Mouse (Mus musculus) kidney, adult 2 months (tissue): Measurements from ENCODE around the gene Ssc5d. TPM values are rescaled to one million over a fixed set of nuclear protein-coding genes. Genes with fewer than 3 reads are reported as not detected.

Source experiments
- DNase-seq: peaks from one replicate; pipeline ENCODE4 v3.0.0; 2021
- H3K27ac ChIP-seq: fragments of 200-500 bp; 2 replicates; pipeline ENCODE4 v1.5.1; 2012; ENCODE audit warnings: low read depth, low read length, control low read depth, inconsistent platforms; ENCODE audit not compliant: insufficient read depth
- H3K27me3 ChIP-seq: fragments of 200-500 bp; replicated peaks from 2 replicates; pipeline ENCODE4 v1.6.1; 2012; ENCODE audit warnings: mild to moderate bottlenecking, moderate library complexity, low read length, inconsistent platforms; ENCODE audit not compliant: control insufficient read depth, insufficient read depth
- H3K36me3 ChIP-seq: fragments of 200-500 bp; 2 replicates; pipeline ENCODE4 v1.6.1; 2012; ENCODE audit warnings: mild to moderate bottlenecking, moderate library complexity, low read length, inconsistent platforms; ENCODE audit not compliant: control insufficient read depth, insufficient read depth
- H3K4me1 ChIP-seq: fragments of 200-500 bp; 2 replicates; pipeline ENCODE4 v1.6.1; 2011; ENCODE audit warnings: low read length; ENCODE audit not compliant: control insufficient read depth, insufficient read depth
- H3K4me3 ChIP-seq: fragments of 200-500 bp; 2 replicates; pipeline ENCODE4 v1.5.1; 2011; ENCODE audit warnings: mild to moderate bottlenecking, low read depth, low read length, control low read depth; ENCODE audit not compliant: insufficient read depth
- CTCF ChIP-seq: fragments of 200-500 bp; conservative IDR thresholded peaks from 2 replicates; pipeline ENCODE4 v1.5.1; 2011; ENCODE audit warnings: low read depth, mild to moderate bottlenecking, control low read depth, low read length, moderate library complexity, mixed read lengths; ENCODE audit not compliant: insufficient read depth, insufficient read length
- POLR2A ChIP-seq: fragments of 200-500 bp; IDR thresholded peaks from one replicate; pipeline ENCODE4 v1.6.1; 2011; ENCODE audit warnings: low read depth, low read length, control low read depth
- WGBS: fragments of 180-500 bp; shearing (Covaris S2); methylation state at CpG from one replicate; pipeline ENCODE4 v1.1.7; 2018; 5-methylcytosine and 5-hydroxymethylcytosine counted together
- polyA plus RNA-seq: library from polyadenylated mRNA; depleted of rRNA; stranded (reverse); fragments of >200 nt; gene quantifications from 2 replicates; pipeline ENCODE4 v1.2.3, GENCODE M21; 2012; rRNA removed

The Ssc5d gene
- polyA plus RNA-seq, 1 experiment: 2.1 TPM

DNA sequence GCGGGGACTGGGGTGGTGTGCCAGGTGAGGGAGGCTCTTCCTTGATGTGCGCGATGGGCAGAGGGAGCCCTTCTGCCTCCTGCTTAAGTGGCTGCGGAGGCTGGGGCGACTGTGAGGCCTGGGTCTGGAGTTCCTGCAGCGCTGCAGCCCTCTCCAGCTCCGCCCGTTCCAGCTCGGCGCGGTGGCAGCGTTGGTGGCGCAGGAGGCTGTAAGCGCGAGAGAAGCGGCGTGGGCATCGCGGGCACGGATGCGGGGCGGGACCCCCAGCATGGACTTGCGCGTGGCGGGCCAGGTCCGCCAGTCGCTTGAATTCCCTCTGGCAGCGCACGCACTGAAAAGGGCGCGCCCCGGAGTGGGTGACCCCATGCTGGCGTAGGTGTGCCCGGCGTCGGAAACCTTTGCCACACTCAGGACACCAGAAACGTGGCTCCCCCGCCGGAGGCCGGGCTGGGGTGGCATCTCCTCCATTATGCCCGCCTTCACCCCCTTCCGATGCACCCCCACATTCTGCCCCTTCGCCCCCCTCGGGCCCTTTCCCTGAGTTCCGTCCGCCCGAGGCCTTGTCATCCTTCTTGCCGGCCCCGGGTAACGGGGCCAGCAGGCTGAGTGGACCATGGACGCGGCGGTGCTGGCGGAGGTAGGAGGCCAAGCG, 67.9 kb downstream of the Ssc5d start:
- Histone ChIP-seq H3K4me1 (0 out of 2 replicates have a peak, but pooled peaks cover 4% of the 10 kb centered on the region), H3K4me3 (no peak overlapping the region), H3K27ac (no peak overlapping the region), H3K27me3 (no peaks in the 10 kb centered on the region), H3K36me3 (no peaks in the 10 kb centered on the region)
- no peak for DNase-seq
- WGBS: 77% methylated on average over 55 of the region's 55 CpGs
- TF ChIP-seq CTCF (no peak), POLR2A (no peak)

DNA sequence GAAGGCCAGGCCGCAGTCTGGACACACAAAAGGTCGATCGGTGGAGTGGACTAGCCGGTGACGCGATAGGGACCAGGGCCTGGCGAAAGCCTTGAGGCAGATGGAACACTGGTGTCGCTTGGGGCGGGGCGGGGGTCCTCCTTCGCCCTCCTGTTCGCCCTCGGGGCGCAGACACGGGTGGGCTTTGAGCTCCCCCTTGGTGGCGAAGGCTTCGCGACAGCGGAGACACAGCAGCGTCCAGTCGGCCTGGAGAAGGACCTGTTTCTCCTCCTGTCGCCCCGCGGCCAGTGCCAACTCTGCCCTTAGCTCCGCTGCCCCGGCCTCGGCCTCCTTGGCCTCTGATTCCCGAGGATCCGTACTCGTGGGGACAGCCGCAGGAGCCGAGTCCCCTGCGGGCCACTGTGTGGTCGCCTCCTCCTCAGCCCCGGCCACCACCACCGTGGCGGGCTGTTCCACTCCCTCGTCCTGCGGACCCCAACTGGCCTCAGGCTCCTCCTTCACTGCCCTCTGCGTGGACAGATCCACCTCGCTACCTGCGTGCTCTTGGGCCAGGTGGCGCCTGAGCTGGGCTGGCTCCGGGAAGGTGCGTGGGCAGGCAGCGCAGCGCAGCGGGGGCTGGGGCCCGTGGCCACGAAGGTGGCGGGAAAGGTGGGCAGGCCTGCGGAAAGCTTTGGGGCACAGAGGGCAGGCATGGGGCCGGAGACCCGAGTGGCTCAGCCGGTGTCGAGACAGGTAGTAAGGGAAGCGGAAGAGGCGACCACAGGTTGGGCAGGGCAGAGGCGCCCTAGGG, 68.6 kb downstream of the Ssc5d start:
- H3K27me3 ChIP-seq: no peaks in the 10 kb centered on the region
- TF ChIP-seq CTCF (no peak), POLR2A (no peak)
- 0 out of 2 replicates have a peak, but pooled peaks cover 4% of the 10 kb centered on the region for H3K4me1 ChIP-seq
- H3K27ac ChIP-seq: no peak overlapping the region
- no peak overlapping the region for H3K4me3 ChIP-seq
- 74% methylated on average over 59 of the region's 59 CpGs for WGBS
- H3K36me3 ChIP-seq: no peaks in the 10 kb centered on the region
- DNase-seq: no peak

Other genes with a start within 250 kb of the Ssc5d start
- 36.6 and 39.4 TPM in 2 replicates for gene Hspbp1, start 240.7 kb upstream of the Ssc5d start, polyA plus RNA-seq
- 1.7 and 2.3 TPM in 2 replicates for gene Brsk1, start 235.2 kb upstream of the Ssc5d start, polyA plus RNA-seq
- gene Tmem150b, start 200.5 kb upstream of the Ssc5d start, polyA plus RNA-seq: 0.57 and 0.59 TPM in 2 replicates
- 83.2 and 101 TPM in 2 replicates for gene Kmt5c, start 185.7 kb upstream of the Ssc5d start, polyA plus RNA-seq
- gene Cox6b2, start 172.7 kb upstream of the Ssc5d start, polyA plus RNA-seq: 62.7 and 84.5 TPM in 2 replicates
- gene Fam71e2, start 154.5 kb upstream of the Ssc5d start, polyA plus RNA-seq: 0.08 and 0.09 TPM in 2 replicates
- gene Il11, start 142.9 kb upstream of the Ssc5d start, polyA plus RNA-seq: 0.13 and 0.24 TPM in 2 replicates
- gene Tmem190, start 142.8 kb upstream of the Ssc5d start, polyA plus RNA-seq: 0.31 TPM in 1 of 2 replicates, not detected in the other
- 57.8 and 87.8 TPM in 2 replicates for gene Tmem238, start 136.1 kb upstream of the Ssc5d start, polyA plus RNA-seq
- 340 and 597 TPM in 2 replicates for gene Rpl28, start 132.9 kb upstream of the Ssc5d start, polyA plus RNA-seq
- 240 and 301 TPM in 2 replicates for gene Ube2s, start 113.2 kb upstream of the Ssc5d start, polyA plus RNA-seq
- gene Shisa7, start 81.1 kb upstream of the Ssc5d start, polyA plus RNA-seq: 14.1 and 17.3 TPM in 2 replicates
- 41.1 and 47.9 TPM in 2 replicates for gene Isoc2b, start 55.5 kb upstream of the Ssc5d start, polyA plus RNA-seq
- gene Isoc2a, start 48.6 kb upstream of the Ssc5d start, polyA plus RNA-seq: 174 and 182 TPM in 2 replicates
- 0.16 TPM in 1 of 2 replicates, not detected in the other for gene Gm36210, start 19.3 kb upstream of the Ssc5d start, polyA plus RNA-seq
- gene Zfp628, start 10.6 kb upstream of the Ssc5d start, polyA plus RNA-seq: 12.6 and 14.4 TPM in 2 replicates
- 5.5 and 5.7 TPM in 2 replicates for gene Nat14, start 3.8 kb upstream of the Ssc5d start, polyA plus RNA-seq
- gene Sbk2, start 38.6 kb downstream of the Ssc5d start, polyA plus RNA-seq: 0.11 and 1.6 TPM in 2 replicates
- gene Sbk3, start 45.4 kb downstream of the Ssc5d start, polyA plus RNA-seq: 0.14 and 0.19 TPM in 2 replicates
- 49.9 and 55.2 TPM in 2 replicates for gene Zfp579, start 70.4 kb downstream of the Ssc5d start, polyA plus RNA-seq
- 35.7 and 49.6 TPM in 2 replicates for gene Zfp524, start 88.6 kb downstream of the Ssc5d start, polyA plus RNA-seq
- gene Fiz1, start 88.9 kb downstream of the Ssc5d start, polyA plus RNA-seq: 25.4 and 27.5 TPM in 2 replicates
- gene Gm44973, start 89.7 kb downstream of the Ssc5d start, polyA plus RNA-seq: 0.14 TPM in 1 of 2 replicates, not detected in the other
- 21.3 and 25.1 TPM in 2 replicates for gene Zfp865, start 94.6 kb downstream of the Ssc5d start, polyA plus RNA-seq
- gene Ccdc106, start 94.8 kb downstream of the Ssc5d start, polyA plus RNA-seq: 2.3 and 3.0 TPM in 2 replicates
- gene 4632433K11Rik, start 108.3 kb downstream of the Ssc5d start, polyA plus RNA-seq: not detected in 2 replicates
- 6.4 and 6.8 TPM in 2 replicates for gene Zfp784, start 112.7 kb downstream of the Ssc5d start, polyA plus RNA-seq
- gene Zfp580, start 125.8 kb downstream of the Ssc5d start, polyA plus RNA-seq: 17.0 and 17.1 TPM in 2 replicates
- 132 and 153 TPM in 2 replicates for gene U2af2, start 136.4 kb downstream of the Ssc5d start, polyA plus RNA-seq
- gene Epn1, start 154.4 kb downstream of the Ssc5d start, polyA plus RNA-seq: 243 and 262 TPM in 2 replicates
- not detected in 2 replicates for gene Rfpl4, start 191.2 kb downstream of the Ssc5d start, polyA plus RNA-seq
- gene Rasl2-9, start 200.2 kb downstream of the Ssc5d start, polyA plus RNA-seq: 2.8 and 3.5 TPM in 2 replicates
- gene Vmn1r55, start 223.9 kb downstream of the Ssc5d start, polyA plus RNA-seq: not detected in 2 replicates